Mouse (Mus musculus) olfactory bulb, adult 2 months (tissue): ENCODE data around the gene Car2.

Experiments
- CTCF ChIP-seq: fragments of 200-500 bp; IDR thresholded peaks from 2 replicates; pipeline ENCODE4 v1.5.1; 2012; ENCODE audit warnings: low read depth, mild to moderate bottlenecking, low read length, moderate library complexity; ENCODE audit not compliant: insufficient read depth
- POLR2A ChIP-seq: fragments of 200-500 bp; IDR thresholded peaks from 2 replicates; pipeline ENCODE4 v1.6.1; 2012; ENCODE audit warnings: mild to moderate bottlenecking, low read depth, low read length, moderate library complexity; ENCODE audit not compliant: insufficient read depth

GRCm38 (mm10) chr3:14911992-14912582 is 26.0 kb downstream of the Car2 start:
- no peak for TF ChIP-seq CTCF
- TF ChIP-seq POLR2A, result no peak
